Mouse (Mus musculus) forebrain, embryonic 14.5 days (tissue): Measurements from ENCODE around the gene Nr5a1. TPM values are rescaled to one million over a fixed set of nuclear protein-coding genes. Genes with fewer than 3 reads are reported as not detected.

Source experiments
- ATAC-seq: fragments of 200-750 bp; cut with Nextera tagmentation; 2 replicates; pipeline ENCODE4 v1.8.0; 2017; ENCODE audit warnings: mild to moderate bottlenecking, moderate library complexity
- DNase-seq: peaks from one replicate; pipeline ENCODE4 v3.0.0-alpha.2; 2015; ENCODE audit warnings: low spot score
- H3K27ac ChIP-seq: fragments of 300-500 bp; sonication (generic); 2 replicates; pipeline ENCODE4 v1.5.1; 2014; ENCODE audit warnings: low read depth, mild to moderate bottlenecking, control low read depth, low read length, moderate library complexity
- H3K27me3 ChIP-seq: fragments of 300-500 bp; sonication (generic); replicated peaks from 2 replicates; pipeline ENCODE4 v1.6.1; 2014; ENCODE audit warnings: low read length, control low read depth, mixed read lengths; ENCODE audit not compliant: control insufficient read depth, insufficient read depth
- H3K36me3 ChIP-seq: fragments of 300-500 bp; sonication (generic); 2 replicates; pipeline ENCODE4 v1.6.1; 2014; ENCODE audit warnings: low read length, control low read depth; ENCODE audit not compliant: control insufficient read depth, insufficient read depth
- H3K4me1 ChIP-seq: fragments of 300-500 bp; sonication (generic); 2 replicates; pipeline ENCODE4 v1.6.1; 2014; ENCODE audit warnings: antibody characterized with exemption, low read length, control low read depth; ENCODE audit not compliant: control insufficient read depth, insufficient read depth
- H3K4me2 ChIP-seq: fragments of 300-500 bp; sonication (generic); 2 replicates; pipeline ENCODE4 v1.6.1; 2014; ENCODE audit warnings: mild to moderate bottlenecking, control low read depth, low read length
- H3K4me3 ChIP-seq: fragments of 300-500 bp; sonication (generic); 2 replicates; pipeline ENCODE4 v1.5.1; 2014; ENCODE audit warnings: low read depth, low read length, control low read depth
- H3K9ac ChIP-seq: fragments of 300-500 bp; sonication (generic); 2 replicates; pipeline ENCODE4 v1.6.1; 2014; ENCODE audit warnings: mild to moderate bottlenecking, low read length, control low read depth, moderate library complexity
- H3K9me3 ChIP-seq: fragments of 300-500 bp; sonication (generic); replicated peaks from 2 replicates; pipeline ENCODE4 v1.6.1; 2016; ENCODE audit warnings: low read length, control low read depth, mixed read lengths; ENCODE audit not compliant: control insufficient read depth
- WGBS: fragments of 180-500 bp; shearing (Covaris S2); extraction: QIAGEN DNeasy Blood & Tissue Kit; methylation state at CpG from one replicate; pipeline ENCODE4 v1.1.7; 2014; 5-methylcytosine and 5-hydroxymethylcytosine counted together
- polyA plus RNA-seq: library from polyadenylated mRNA; unstranded; fragments of >200 nt; fragmentation: Nextera tagmentation; extraction: Ambion mirVana; gene quantifications from 2 replicates; pipeline ENCODE4 v1.2.1, GENCODE M21; 2014

Nr5a1 gene
- polyA plus RNA-seq, 1 experiment from 2014 or later: 1.3 TPM

- H3K4me3 ChIP-seq: no peak overlapping the region
- ATAC-seq (no peak), DNase-seq (no peak)
- no peak overlapping the region for H3K27ac ChIP-seq
- H3K9me3 ChIP-seq: no peaks in the 10 kb centered on the region
- H3K4me2 ChIP-seq: no peak overlapping the region
- no peak overlapping the region for H3K9ac ChIP-seq
- H3K4me1 ChIP-seq: no peaks in the 10 kb centered on the region
- no peaks in the 10 kb centered on the region for H3K27me3 ChIP-seq
- 68% methylated on average over 11 of the region's 11 CpGs for WGBS
- no peaks in the 10 kb centered on the region for H3K36me3 ChIP-seq
Measured at GRCm38 (mm10) chr2:38672496-38672895, 41.8 kb downstream of the Nr5a1 start.

- peak; percentile 46; the same call in 1 of the 2 replicates for ATAC-seq
- no peak overlapping the region for H3K27ac ChIP-seq
- DNase-seq: no peak
Measured at GRCm38 (mm10) chr2:38668802-38669580, 45.4 kb downstream of the Nr5a1 start.

GRCm38 (mm10) chr2:38661398-38661797 is 52.9 kb downstream of the Nr5a1 start:
- no peak for ATAC-seq
- no peak for DNase-seq
- H3K27ac ChIP-seq: no peak overlapping the region

More at GRCm38 (mm10) chr2:38668802-38669580, 45.4 kb downstream of the Nr5a1 start:
- no peaks in the 10 kb centered on the region for H3K4me1 ChIP-seq
- H3K4me3 ChIP-seq: no peak overlapping the region
- no peaks in the 10 kb centered on the region for H3K9me3 ChIP-seq
- no peaks in the 10 kb centered on the region for H3K36me3 ChIP-seq
- H3K9ac ChIP-seq: no peak overlapping the region
- 11% methylated on average over 17 of the region's 17 CpGs for WGBS
- no peaks in the 10 kb centered on the region for H3K27me3 ChIP-seq
- peak overlapping the region; percentile 27; the same call in 1 of the 2 replicates for H3K4me2 ChIP-seq

GRCm38 (mm10) chr2:38658338-38658836 is 56.0 kb downstream of the Nr5a1 start:
- under 1% methylated on average over 25 of the region's 25 CpGs for WGBS

More at GRCm38 (mm10) chr2:38661398-38661797, 52.9 kb downstream of the Nr5a1 start:
- H3K9me3 ChIP-seq: no peaks in the 10 kb centered on the region
- 5% methylated on average over 1 of the region's 1 CpGs for WGBS
- no peak overlapping the region for H3K9ac ChIP-seq
- H3K4me1 ChIP-seq: no peaks in the 10 kb centered on the region
- no peak overlapping the region for H3K4me3 ChIP-seq
- no peaks in the 10 kb centered on the region for H3K27me3 ChIP-seq
- H3K4me2 ChIP-seq: no peak overlapping the region
- H3K36me3 ChIP-seq: no peaks in the 10 kb centered on the region

GRCm38 (mm10) chr2:38653694-38654093 is 60.6 kb downstream of the Nr5a1 start:
- WGBS: 64% methylated on average over 2 of the region's 2 CpGs
- no peak for DNase-seq
- Histone ChIP-seq H3K27ac (no peak overlapping the region), H3K27me3 (no peaks in the 10 kb centered on the region), H3K4me2 (no peak overlapping the region), H3K9ac (no peak overlapping the region), H3K9me3 (no peaks in the 10 kb centered on the region), H3K4me3 (no peak overlapping the region), H3K36me3 (no peaks in the 10 kb centered on the region), H3K4me1 (no peaks in the 10 kb centered on the region)
- no peak for ATAC-seq

More at GRCm38 (mm10) chr2:38658338-38658836, 56.0 kb downstream of the Nr5a1 start:
- Histone ChIP-seq H3K36me3 (no peaks in the 10 kb centered on the region), H3K4me2 (peak overlapping the region; percentile 60), H3K4me3 (peak overlapping the region; percentile 35), H3K9ac (peak overlapping the region; percentile 60), H3K27me3 (no peaks in the 10 kb centered on the region), H3K9me3 (no peaks in the 10 kb centered on the region), H3K27ac (peak overlapping the region; percentile 55), H3K4me1 (no peaks in the 10 kb centered on the region)
- peak; percentile 90 for DNase-seq
- peak; percentile 98 for ATAC-seq

- 92% methylated on average over 5 of the region's 5 CpGs for WGBS
- ATAC-seq (no peak), DNase-seq (no peak)
- Histone ChIP-seq H3K36me3 (no peaks in the 10 kb centered on the region), H3K4me1 (no peaks in the 10 kb centered on the region), H3K27me3 (no peaks in the 10 kb centered on the region), H3K9me3 (no peaks in the 10 kb centered on the region), H3K4me2 (no peak overlapping the region), H3K27ac (no peak overlapping the region), H3K4me3 (no peak overlapping the region), H3K9ac (no peak overlapping the region)
Measured at GRCm38 (mm10) chr2:38653293-38653619, 61.1 kb downstream of the Nr5a1 start.

GRCm38 (mm10) chr2:38652565-38653292 is 61.6 kb downstream of the Nr5a1 start:
- Histone ChIP-seq H3K27ac (no peak overlapping the region), H3K27me3 (no peaks in the 10 kb centered on the region), H3K4me2 (no peak overlapping the region), H3K4me1 (no peaks in the 10 kb centered on the region), H3K4me3 (no peak overlapping the region), H3K36me3 (no peaks in the 10 kb centered on the region), H3K9ac (no peak overlapping the region), H3K9me3 (no peaks in the 10 kb centered on the region)
- no peak for DNase-seq
- 75% methylated on average over 10 of the region's 10 CpGs for WGBS
- no peak for ATAC-seq

GRCm38 (mm10) chr2:38652098-38652497 is 62.2 kb downstream of the Nr5a1 start:
- no peak for DNase-seq
- Histone ChIP-seq H3K4me1 (peaks cover 4% of the 10 kb centered on the region; the same call in 1 of the 2 replicates), H3K27me3 (no peaks in the 10 kb centered on the region), H3K9ac (no peak overlapping the region), H3K4me3 (no peak overlapping the region), H3K9me3 (no peaks in the 10 kb centered on the region), H3K36me3 (no peaks in the 10 kb centered on the region), H3K27ac (no peak overlapping the region), H3K4me2 (no peak overlapping the region)
- 87% methylated on average over 7 of the region's 7 CpGs for WGBS
- ATAC-seq: no peak

GRCm38 (mm10) chr2:38650340-38650739 is 64.0 kb downstream of the Nr5a1 start:
- ATAC-seq (no peak), DNase-seq (no peak)
- 96% methylated on average over 1 of the region's 1 CpGs for WGBS
- H3K9me3 ChIP-seq: no peaks in the 10 kb centered on the region
- no peak overlapping the region for H3K9ac ChIP-seq
- no peak overlapping the region for H3K4me3 ChIP-seq
- H3K27me3 ChIP-seq: no peaks in the 10 kb centered on the region
- H3K4me2 ChIP-seq: no peak overlapping the region
- H3K27ac ChIP-seq: no peak overlapping the region
- H3K4me1 ChIP-seq: peaks cover 7% of the 10 kb centered on the region; the same call in 1 of the 2 replicates
- H3K36me3 ChIP-seq: no peaks in the 10 kb centered on the region
